Mouse (Mus musculus) brain, adult 2 months (tissue): ENCODE data around the gene Olfr272.

Experiments used
- DNase-seq: peaks from one replicate; pipeline ENCODE4 v3.0.0; 2011; ENCODE audit warnings: low read depth, low spot score

Gene Olfr272

GRCm38 (mm10) chr4:52919078-52919477, at the start of gene Olfr272:
Gene Olfr272 (minus strand): TSS chr4:52919178.
- DNase-seq: no peak

DNA sequence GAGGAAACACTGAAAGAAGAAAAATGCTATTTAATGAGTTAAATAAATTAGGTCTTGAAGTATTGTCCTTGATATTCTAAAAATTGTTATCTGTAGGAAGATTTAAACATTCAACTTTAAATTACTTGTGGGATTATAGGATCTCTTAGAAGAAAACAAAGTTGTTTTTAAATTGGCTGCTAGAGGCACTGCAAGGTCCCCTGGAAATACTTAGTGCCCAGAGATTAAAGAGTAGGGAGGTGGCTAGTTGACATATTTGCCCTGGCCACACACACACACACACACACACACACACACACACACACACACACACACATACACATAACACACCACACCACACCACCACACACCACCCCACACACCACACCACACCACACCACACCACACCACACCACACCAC, 45.3 kb upstream of the Olfr272 start, which contains the start of gene Olfr270:
Olfr270 (plus strand) TSS at position 301 of the 400 bp plus-strand sequence.
- DNase-seq: no peak

- DNase-seq: peak; percentile 87
These were observed 39.7 kb upstream of the Olfr272 start for GRCm38 (mm10) chr4:52958693-52959092.

GRCm38 (mm10) chr4:52949005-52949404, 30.0 kb upstream of the Olfr272 start:
- no peak for DNase-seq

DNA sequence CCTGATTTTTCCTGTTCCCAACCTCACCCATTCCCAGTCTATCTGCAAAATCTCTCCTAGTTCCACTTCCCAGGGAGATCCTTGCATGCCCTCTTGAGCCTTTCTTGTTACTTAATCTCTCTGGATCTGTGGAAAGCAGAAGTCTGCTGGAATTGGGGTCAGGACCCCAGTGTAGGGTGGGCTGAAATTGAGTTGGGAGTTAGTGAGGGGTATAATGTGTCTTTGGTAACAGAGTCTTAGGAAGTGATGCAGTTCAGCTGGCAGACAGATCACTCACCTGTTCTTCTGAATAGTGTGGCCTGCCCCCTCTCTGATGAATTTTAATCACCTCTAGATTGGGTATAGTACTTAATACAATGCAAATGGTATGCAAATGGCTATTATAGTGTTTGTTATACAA, 27.7 kb upstream of the Olfr272 start:
- DNase-seq: no peak

DNA sequence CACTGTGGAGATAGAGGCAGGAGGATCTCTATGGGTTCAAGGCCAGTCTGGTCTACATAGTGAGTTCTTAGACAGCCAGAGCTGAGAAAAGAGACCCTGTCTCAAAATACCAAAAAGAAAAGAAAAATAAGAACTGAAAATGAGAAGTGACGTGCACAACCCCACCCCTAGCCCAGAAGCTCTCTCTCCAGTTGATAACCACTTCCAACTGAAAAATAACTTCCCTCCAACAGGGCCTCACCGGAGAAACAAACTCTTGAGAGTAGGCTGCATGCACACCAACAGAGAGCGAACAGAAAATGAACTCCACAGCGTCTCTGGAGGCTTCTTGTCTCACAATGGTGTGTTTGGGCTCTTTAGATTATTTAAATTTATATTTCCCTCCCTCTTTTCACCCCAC, 11.5 kb upstream of the Olfr272 start:
- DNase-seq: no peak

DNA sequence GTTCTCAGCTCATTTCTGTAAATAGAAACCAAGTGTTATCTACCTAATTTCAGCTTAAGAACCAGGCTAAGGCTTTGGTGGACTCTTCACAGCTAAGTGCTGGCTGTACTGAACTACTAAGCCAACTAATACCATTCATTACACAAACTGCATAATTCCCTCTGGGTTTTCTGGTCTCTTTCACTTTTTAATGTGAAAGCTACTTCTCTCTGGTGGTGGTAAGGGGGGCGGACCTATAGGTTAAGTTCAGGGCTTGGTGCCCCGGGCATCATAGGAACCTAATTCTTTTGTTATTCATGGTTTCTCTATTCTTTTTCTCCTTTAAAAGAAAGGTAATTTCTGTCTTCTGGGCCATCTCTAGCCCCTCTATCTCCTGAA, 1.7 kb downstream of the Olfr272 start:
- no peak for DNase-seq

- DNase-seq: no peak
These were observed 2.2 kb downstream of the Olfr272 start for GRCm38 (mm10) chr4:52916659-52917310.

- DNase-seq: no peak
These were observed 6.6 kb downstream of the Olfr272 start for GRCm38 (mm10) chr4:52912409-52912808.

- DNase-seq: no peak
These were observed 9.4 kb downstream of the Olfr272 start for GRCm38 (mm10) chr4:52909542-52909941.

GRCm38 (mm10) chr4:52864156-52864555, 54.8 kb downstream of the Olfr272 start:
- DNase-seq: peak; percentile 28
